Mouse (Mus musculus) T-helper 2 cell (primary cell): ENCODE results near the gene Gm26602.

ENCODE experiments used
- in situ Hi-C: fragments of 300-600 bp; cut with MboI, MseI; formaldehyde crosslinking; loops from one replicate; pipeline ENCODE4 v1.15.1; 2025; ENCODE audit warnings: high pct_unique_total_duplicates

The Gm26602 gene

GRCm38 (mm10) chr10:79917532-79918100, 7.0 kb downstream of the Gm26602 start:
- in situ Hi-C loops, result no loop called here

- in situ Hi-C loops, result no loop called here
Observed at GRCm38 (mm10) chr10:79918231-79919078, 7.8 kb downstream of the Gm26602 start.

GRCm38 (mm10) chr10:79919251-79919849, 8.7 kb downstream of the Gm26602 start:
- in situ Hi-C loops, result no loop called here

GRCm38 (mm10) chr10:79920056-79920890, 9.6 kb downstream of the Gm26602 start:
- in situ Hi-C loops, result no loop called here

- in situ Hi-C loops, result no loop called here
Observed at GRCm38 (mm10) chr10:79920958-79921535, 10.4 kb downstream of the Gm26602 start, which contains the start of gene R3hdm4. R3hdm4 (minus strand) TSS chr10:79921208.

GRCm38 (mm10) chr10:79921572-79921971, 10.9 kb downstream of the Gm26602 start:
- in situ Hi-C loops, result no loop called here

- in situ Hi-C loops, result loop anchor here (5.0 kb wide), 1 partner anchor 37 kb away; the partner anchor contains the start of gene Wdr18
Observed at GRCm38 (mm10) chr10:79924998-79925784, 14.5 kb downstream of the Gm26602 start.

- in situ Hi-C loops, result loop anchor here (5.0 kb wide), 1 partner anchor 36 kb away; the partner anchor contains the start of gene Wdr18
Observed at GRCm38 (mm10) chr10:79925785-79926490, 15.3 kb downstream of the Gm26602 start.

GRCm38 (mm10) chr10:79926491-79927323, 16.1 kb downstream of the Gm26602 start, which contains the start of gene Arid3a:
Arid3a (plus strand) TSS chr10:79927043.
- in situ Hi-C loops, result loop anchor here (5.0 kb wide), 1 partner anchor 36 kb away; the partner anchor contains the start of gene Wdr18

- in situ Hi-C loops, result loop anchor here (5.0 kb wide), 1 partner anchor 35 kb away; the partner anchor contains the start of gene Wdr18
Observed at GRCm38 (mm10) chr10:79927324-79928029, 16.8 kb downstream of the Gm26602 start.

- in situ Hi-C loops, result loop anchor here (5.0 kb wide), 1 partner anchor 34 kb away; the partner anchor contains the start of gene Wdr18
Observed at GRCm38 (mm10) chr10:79928030-79928694, 17.5 kb downstream of the Gm26602 start.

GRCm38 (mm10) chr10:79928907-79929701, 18.4 kb downstream of the Gm26602 start:
- in situ Hi-C loops, result loop anchor here (5.0 kb wide), 1 partner anchor 33 kb away; the partner anchor contains the start of gene Wdr18

GRCm38 (mm10) chr10:79929967-79930825, 19.5 kb downstream of the Gm26602 start:
- in situ Hi-C loops, result loop anchor here (5.0 kb wide), 1 partner anchor 32 kb away; the partner anchor contains the start of gene Wdr18

GRCm38 (mm10) chr10:79930826-79931186, 20.1 kb downstream of the Gm26602 start:
- in situ Hi-C loops, result no loop called here

- in situ Hi-C loops, result no loop called here
Observed at GRCm38 (mm10) chr10:79931797-79932196, 21.1 kb downstream of the Gm26602 start.
